Mouse (Mus musculus): ENCODE measurements at regions not wholly inside any gene's neighbourhood (a gene's known extent, or its start where the extent isn't known, plus 50 kb on each side); places are given as distances from the start of the nearest gene placed in this dataset.

- Histone ChIP-seq H3K9ac (replicated peaks; ENCODE audit: low read depth, low read length) (no peak overlapping the region), H3K4me2 (ENCODE audit: low read depth, low read length) (no peak overlapping the region), H3K4me1 (ENCODE audit: control insufficient read depth, insufficient read depth, low read length) (peaks cover 12% of the 10 kb centered on the region), H3K36me3 (ENCODE audit: control insufficient read depth, insufficient read depth, low read length) (no peaks in the 10 kb centered on the region), H3K9me3 (ENCODE audit: control insufficient read depth, low read length) (no peaks in the 10 kb centered on the region), H3K27ac (ENCODE audit: low read depth, low read length) (peak overlapping the region; percentile 52; the same call in 1 of the 2 replicates), H3K27me3 (ENCODE audit: control insufficient read depth, insufficient read depth, low read length) (no peaks in the 10 kb centered on the region), H3K4me3 (ENCODE audit: low read depth, low read length) (no peak overlapping the region)
- WGBS, result 45% methylated on average over 15 of the region's 15 CpGs
- ATAC-seq (ENCODE audit: low read depth), result peak; percentile 77
Measured at GRCm38 (mm10) chr4:106025966-106026637, 236.4 kb downstream of the Gm12728 start.

- peak; percentile 69; the same call in 1 of the 2 replicates for ATAC-seq (ENCODE audit: low read depth)
- WGBS, result 5% methylated on average over 7 of the region's 7 CpGs
- no peak overlapping the region for H3K27ac ChIP-seq (ENCODE audit: low read depth, low read length)
- H3K4me2 ChIP-seq (ENCODE audit: low read depth, low read length), result no peak overlapping the region
- H3K4me3 ChIP-seq (ENCODE audit: low read depth, low read length), result no peak overlapping the region
- no peaks in the 10 kb centered on the region; the same call in 1 of the 2 replicates for H3K4me1 ChIP-seq (ENCODE audit: control insufficient read depth, insufficient read depth, low read length)
- H3K36me3 ChIP-seq (ENCODE audit: control insufficient read depth, insufficient read depth, low read length), result no peaks in the 10 kb centered on the region
- H3K9ac ChIP-seq (replicated peaks; ENCODE audit: low read depth, low read length), result no peak overlapping the region
- no peaks in the 10 kb centered on the region for H3K27me3 ChIP-seq (ENCODE audit: control insufficient read depth, insufficient read depth, low read length)
- H3K9me3 ChIP-seq (ENCODE audit: control insufficient read depth, low read length), result no peaks in the 10 kb centered on the region
Measured at GRCm38 (mm10) chr4:106040376-106040775, 250.7 kb downstream of the Gm12728 start.

- 54% methylated on average over 3 of the region's 3 CpGs for WGBS
- no peak for ATAC-seq (ENCODE audit: low read depth)
- no peaks in the 10 kb centered on the region for H3K9me3 ChIP-seq (ENCODE audit: control insufficient read depth, low read length)
- H3K36me3 ChIP-seq (ENCODE audit: control insufficient read depth, insufficient read depth, low read length), result no peaks in the 10 kb centered on the region
- H3K27me3 ChIP-seq (ENCODE audit: control insufficient read depth, insufficient read depth, low read length), result no peaks in the 10 kb centered on the region
- no peaks in the 10 kb centered on the region; the same call in 1 of the 2 replicates for H3K4me1 ChIP-seq (ENCODE audit: control insufficient read depth, insufficient read depth, low read length)
- H3K9ac ChIP-seq (replicated peaks; ENCODE audit: low read depth, low read length), result no peak overlapping the region
- H3K4me3 ChIP-seq (ENCODE audit: low read depth, low read length), result no peak overlapping the region
- H3K4me2 ChIP-seq (ENCODE audit: low read depth, low read length), result no peak overlapping the region
- H3K27ac ChIP-seq (ENCODE audit: low read depth, low read length), result no peak overlapping the region
Measured at GRCm38 (mm10) chr4:106042456-106042855, 252.8 kb downstream of the Gm12728 start.

- H3K9ac ChIP-seq (replicated peaks; ENCODE audit: low read depth, low read length), result no peak overlapping the region
- no peak overlapping the region for H3K4me2 ChIP-seq (ENCODE audit: low read depth, low read length)
- no peak for ATAC-seq (ENCODE audit: low read depth)
- H3K27me3 ChIP-seq (ENCODE audit: control insufficient read depth, insufficient read depth, low read length), result no peaks in the 10 kb centered on the region
- H3K27ac ChIP-seq (ENCODE audit: low read depth, low read length), result no peak overlapping the region
- H3K4me1 ChIP-seq (ENCODE audit: control insufficient read depth, insufficient read depth, low read length), result no peaks in the 10 kb centered on the region; the same call in 1 of the 2 replicates
- H3K9me3 ChIP-seq (ENCODE audit: control insufficient read depth, low read length), result no peaks in the 10 kb centered on the region
- 84% methylated on average over 9 of the region's 9 CpGs for WGBS
- H3K4me3 ChIP-seq (ENCODE audit: low read depth, low read length), result no peak overlapping the region
- H3K36me3 ChIP-seq (ENCODE audit: control insufficient read depth, insufficient read depth, low read length), result no peaks in the 10 kb centered on the region
Measured at GRCm38 (mm10) chr4:106043661-106044060, 254.0 kb downstream of the Gm12728 start.

DNA sequence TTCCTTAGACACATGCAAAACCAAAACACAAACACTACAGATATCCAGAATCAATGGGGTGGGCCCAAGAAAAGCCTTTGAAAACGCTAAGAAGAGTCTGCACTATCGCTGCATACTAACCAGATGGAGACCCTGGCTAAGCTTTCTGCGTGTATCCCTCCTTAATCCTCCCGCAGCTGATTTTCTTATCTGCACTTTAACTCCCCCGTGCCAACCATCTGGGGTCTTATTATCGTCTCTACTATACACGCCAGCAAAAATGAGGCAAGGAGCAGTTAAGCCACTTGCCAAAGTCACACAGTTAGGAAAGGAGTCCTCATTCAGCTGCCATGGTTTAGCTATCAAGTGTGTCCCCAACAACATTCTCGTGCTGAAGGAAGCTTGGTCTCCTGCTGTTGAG is 258.4 kb downstream of the Gm12728 start:
- ATAC-seq (ENCODE audit: low read depth), result no peak
- no peak overlapping the region for H3K9ac ChIP-seq (replicated peaks; ENCODE audit: low read depth, low read length)
- no peaks in the 10 kb centered on the region for H3K9me3 ChIP-seq (ENCODE audit: control insufficient read depth, low read length)
- no peaks in the 10 kb centered on the region for H3K36me3 ChIP-seq (ENCODE audit: control insufficient read depth, insufficient read depth, low read length)
- H3K4me2 ChIP-seq (ENCODE audit: low read depth, low read length), result no peak overlapping the region
- H3K4me3 ChIP-seq (ENCODE audit: low read depth, low read length), result no peak overlapping the region
- no peaks in the 10 kb centered on the region for H3K27me3 ChIP-seq (ENCODE audit: control insufficient read depth, insufficient read depth, low read length)
- WGBS, result 81% methylated on average over 8 of the region's 8 CpGs
- no peaks in the 10 kb centered on the region for H3K4me1 ChIP-seq (ENCODE audit: control insufficient read depth, insufficient read depth, low read length)
- no peak overlapping the region for H3K27ac ChIP-seq (ENCODE audit: low read depth, low read length)

- H3K27me3 ChIP-seq (ENCODE audit: control insufficient read depth, insufficient read depth, low read length), result no peaks in the 10 kb centered on the region
- 93% methylated on average over 8 of the region's 8 CpGs for WGBS
- no peak for ATAC-seq (ENCODE audit: low read depth)
Measured at GRCm38 (mm10) chr4:106048797-106049196, 259.1 kb downstream of the Gm12728 start.

DNA sequence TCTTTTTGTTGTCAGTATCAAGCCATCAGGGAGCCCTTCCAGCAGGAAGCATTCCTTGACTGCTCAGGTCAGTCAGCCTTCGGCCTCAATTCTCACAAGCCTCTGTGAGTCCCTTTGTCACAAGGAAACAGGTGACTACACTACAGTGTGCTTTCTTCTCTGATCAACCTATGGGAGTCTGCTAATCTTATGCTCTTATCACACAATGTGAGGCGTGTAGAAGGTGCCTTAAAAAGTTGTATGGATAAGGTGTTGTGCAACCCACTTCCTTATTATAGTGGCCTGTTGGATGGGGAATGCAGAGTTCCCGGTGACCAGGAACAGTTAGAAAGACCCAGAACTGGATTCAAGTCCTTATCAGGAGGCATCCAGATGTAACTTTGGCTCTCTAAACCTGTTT is 260.2 kb downstream of the Gm12728 start:
- H3K9ac ChIP-seq (replicated peaks; ENCODE audit: low read depth, low read length), result no peak overlapping the region
- no peaks in the 10 kb centered on the region for H3K4me1 ChIP-seq (ENCODE audit: control insufficient read depth, insufficient read depth, low read length)
- ATAC-seq (ENCODE audit: low read depth), result no peak
- H3K4me3 ChIP-seq (ENCODE audit: low read depth, low read length), result no peak overlapping the region
- H3K36me3 ChIP-seq (ENCODE audit: control insufficient read depth, insufficient read depth, low read length), result no peaks in the 10 kb centered on the region
- WGBS, result 80% methylated on average over 3 of the region's 3 CpGs
- H3K27ac ChIP-seq (ENCODE audit: low read depth, low read length), result no peak overlapping the region
- no peaks in the 10 kb centered on the region for H3K27me3 ChIP-seq (ENCODE audit: control insufficient read depth, insufficient read depth, low read length)
- H3K4me2 ChIP-seq (ENCODE audit: low read depth, low read length), result no peak overlapping the region
- H3K9me3 ChIP-seq (ENCODE audit: control insufficient read depth, low read length), result no peaks in the 10 kb centered on the region

More at GRCm38 (mm10) chr4:106048797-106049196, 259.1 kb downstream of the Gm12728 start:
- Histone ChIP-seq H3K4me1 (ENCODE audit: control insufficient read depth, insufficient read depth, low read length) (no peaks in the 10 kb centered on the region), H3K36me3 (ENCODE audit: control insufficient read depth, insufficient read depth, low read length) (no peaks in the 10 kb centered on the region), H3K9me3 (ENCODE audit: control insufficient read depth, low read length) (no peaks in the 10 kb centered on the region), H3K4me3 (ENCODE audit: low read depth, low read length) (no peak overlapping the region), H3K27ac (ENCODE audit: low read depth, low read length) (no peak overlapping the region), H3K4me2 (ENCODE audit: low read depth, low read length) (no peak overlapping the region), H3K9ac (replicated peaks; ENCODE audit: low read depth, low read length) (no peak overlapping the region)

GRCm38 (mm10) chr4:106050297-106050696 is 260.6 kb downstream of the Gm12728 start:
- H3K27ac ChIP-seq (ENCODE audit: low read depth, low read length), result no peak overlapping the region
- H3K4me3 ChIP-seq (ENCODE audit: low read depth, low read length), result no peak overlapping the region
- no peaks in the 10 kb centered on the region for H3K9me3 ChIP-seq (ENCODE audit: control insufficient read depth, low read length)
- H3K27me3 ChIP-seq (ENCODE audit: control insufficient read depth, insufficient read depth, low read length), result no peaks in the 10 kb centered on the region
- no peak for ATAC-seq (ENCODE audit: low read depth)
- no peaks in the 10 kb centered on the region for H3K4me1 ChIP-seq (ENCODE audit: control insufficient read depth, insufficient read depth, low read length)
- H3K4me2 ChIP-seq (ENCODE audit: low read depth, low read length), result no peak overlapping the region
- 19% methylated on average over 3 of the region's 3 CpGs for WGBS
- H3K36me3 ChIP-seq (ENCODE audit: control insufficient read depth, insufficient read depth, low read length), result no peaks in the 10 kb centered on the region
- H3K9ac ChIP-seq (replicated peaks; ENCODE audit: low read depth, low read length), result no peak overlapping the region

DNA sequence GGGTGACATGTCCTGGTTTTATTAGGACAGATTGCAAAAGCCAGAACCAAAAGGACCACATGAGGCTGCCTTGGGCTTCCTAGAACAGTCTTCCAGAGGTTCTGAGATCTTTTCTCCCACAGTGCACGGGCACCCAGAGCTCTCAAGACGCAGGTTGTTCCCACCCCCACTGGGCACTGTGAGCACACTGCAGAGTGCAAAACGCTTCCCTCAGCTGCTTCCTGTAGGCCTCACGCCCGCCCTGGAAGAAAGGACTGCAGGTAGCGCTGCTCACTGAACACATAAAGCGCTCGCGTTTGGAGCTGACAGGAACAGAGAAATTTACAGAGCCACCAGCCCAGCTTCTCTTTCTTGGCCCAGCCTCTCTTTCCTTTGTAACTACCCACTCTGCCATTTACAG is 262.5 kb upstream of the Usp24 start:
- H3K27me3 ChIP-seq (ENCODE audit: control insufficient read depth, insufficient read depth, low read length), result no peaks in the 10 kb centered on the region
- no peak for ATAC-seq (ENCODE audit: low read depth)
- H3K4me2 ChIP-seq (ENCODE audit: low read depth, low read length), result no peak overlapping the region
- H3K36me3 ChIP-seq (ENCODE audit: control insufficient read depth, insufficient read depth, low read length), result no peaks in the 10 kb centered on the region
- H3K27ac ChIP-seq (ENCODE audit: low read depth, low read length), result no peak overlapping the region
- H3K4me3 ChIP-seq (ENCODE audit: low read depth, low read length), result no peak overlapping the region
- no peaks in the 10 kb centered on the region for H3K4me1 ChIP-seq (ENCODE audit: control insufficient read depth, insufficient read depth, low read length)
- 67% methylated on average over 9 of the region's 9 CpGs for WGBS
- H3K9me3 ChIP-seq (ENCODE audit: control insufficient read depth, low read length), result no peaks in the 10 kb centered on the region
- H3K9ac ChIP-seq (replicated peaks; ENCODE audit: low read depth, low read length), result no peak overlapping the region

All from neural tube, embryonic 14.5 days (tissue).